Mouse (Mus musculus) heart, adult 9 months (tissue): ENCODE measurements around the gene Irf2bp1.

Experiments
- DNase-seq, 2 experiments: peaks; one replicate each; pipeline ENCODE4 v3.0.0; 2022; ENCODE audit warnings: low spot score in 2 of 2

The Irf2bp1 gene

GRCm38 (mm10) chr7:19003902-19004630 lies at the start of gene Irf2bp1:
Irf2bp1 (plus strand) TSS chr7:19004044.
- DNase-seq = peak; percentile 95

GRCm38 (mm10) chr7:18957569-18958383 lies 46.1 kb upstream of the Irf2bp1 start:
- peak; percentile 60 to 63 for DNase-seq

- DNase-seq = no peak
Observed at GRCm38 (mm10) chr7:18958384-18958766, 45.5 kb upstream of the Irf2bp1 start.

- peak; percentile 65 to 80 for DNase-seq
Observed at GRCm38 (mm10) chr7:18959446-18959845, 44.4 kb upstream of the Irf2bp1 start.

- DNase-seq = no peak
Observed at GRCm38 (mm10) chr7:18962171-18962792, 41.6 kb upstream of the Irf2bp1 start.

GRCm38 (mm10) chr7:18962795-18963194 lies 41.0 kb upstream of the Irf2bp1 start:
- DNase-seq = no peak

- DNase-seq = no peak
Observed at GRCm38 (mm10) chr7:18963294-18963843, 40.5 kb upstream of the Irf2bp1 start.

GRCm38 (mm10) chr7:18965312-18965711 lies 38.5 kb upstream of the Irf2bp1 start:
- no peak for DNase-seq

- no peak for DNase-seq
Observed at GRCm38 (mm10) chr7:18967603-18968002, 36.2 kb upstream of the Irf2bp1 start.

- no peak for DNase-seq
Observed at GRCm38 (mm10) chr7:18970956-18971355, 32.9 kb upstream of the Irf2bp1 start.

GRCm38 (mm10) chr7:18978381-18978780 lies 25.5 kb upstream of the Irf2bp1 start:
- no peak for DNase-seq

- DNase-seq = no peak
Observed at GRCm38 (mm10) chr7:18986503-18986902, 17.3 kb upstream of the Irf2bp1 start.

- DNase-seq = no peak
Observed at GRCm38 (mm10) chr7:18987100-18987499, 16.7 kb upstream of the Irf2bp1 start, which contains the start of gene Nanos2. Nanos2 (plus strand) TSS chr7:18987400.

GRCm38 (mm10) chr7:18987747-18988146 lies 16.1 kb upstream of the Irf2bp1 start:
- DNase-seq = no peak

- no peak for DNase-seq
Observed at GRCm38 (mm10) chr7:18988780-18989179, 15.1 kb upstream of the Irf2bp1 start.

- DNase-seq = no peak
Observed at GRCm38 (mm10) chr7:18989995-18990394, 13.8 kb upstream of the Irf2bp1 start.

GRCm38 (mm10) chr7:18990601-18991295 lies 13.1 kb upstream of the Irf2bp1 start, which contains the start of gene Mypop:
Mypop (plus strand) TSS chr7:18991245.
- peak; percentile 100 for DNase-seq

- peak; percentile 28 to 42 for DNase-seq
Observed at GRCm38 (mm10) chr7:18991660-18992293, 12.1 kb upstream of the Irf2bp1 start.

- peak; percentile 13 to 25 for DNase-seq
Observed at GRCm38 (mm10) chr7:18992294-18992675, 11.6 kb upstream of the Irf2bp1 start.

- DNase-seq = no peak
Observed at GRCm38 (mm10) chr7:18993036-18993435, 10.8 kb upstream of the Irf2bp1 start.

- no peak for DNase-seq
Observed at GRCm38 (mm10) chr7:18998835-18999234, 5.0 kb upstream of the Irf2bp1 start.
